Mouse (Mus musculus) liver, embryonic 14.5 days (tissue): ENCODE data around the gene Clic4. TPM values are rescaled to one million over a fixed set of nuclear protein-coding genes. Genes with fewer than 3 reads are reported as not detected.
A peak's percentile ranks its signal among the peaks of the same experiment; 100 is the strongest.

ENCODE experiments used
- ATAC-seq: fragments of 200-750 bp; cut with Nextera tagmentation; 2 replicates; pipeline ENCODE4 v1.8.0; 2017; ENCODE audit warnings: moderate number of reproducible peaks, mild to moderate bottlenecking, moderate library complexity; ENCODE audit not compliant: insufficient read depth
- DNase-seq, 3 experiments: peaks; one replicate each; pipeline ENCODE4 v3.0.0-alpha.2; 2012 to 2013; ENCODE audit warnings: low read depth in 3 of 3, low spot score in 3 of 3
- H3K27ac ChIP-seq: fragments of 300-500 bp; sonication (generic); 2 replicates; pipeline ENCODE4 v1.5.1; 2014; ENCODE audit warnings: moderate library complexity, mild to moderate bottlenecking, control low read depth, inconsistent platforms
- H3K27me3 ChIP-seq: fragments of 300-500 bp; sonication (generic); 2 replicates; pipeline ENCODE4 v1.6.1; 2014; ENCODE audit warnings: mild to moderate bottlenecking, low read length, moderate library complexity; ENCODE audit not compliant: control insufficient read depth, insufficient read depth
- H3K36me3 ChIP-seq: fragments of 300-500 bp; sonication (generic); replicated peaks from 2 replicates; pipeline ENCODE4 v1.6.1; 2014; ENCODE audit warnings: low read depth; ENCODE audit not compliant: control insufficient read depth, insufficient read depth
- H3K4me1 ChIP-seq, 2 experiments: fragments of 200-500 bp in 1 of 2; fragments of 300-500 bp in 1 of 2; sonication (generic) in 1 of 2; replicated peaks; 2 replicates each; pipeline ENCODE4 v1.6.1; 2012 to 2014; ENCODE audit warnings: antibody characterized with exemption in 1 of 2, inconsistent platforms in 1 of 2, low read length in 1 of 2; ENCODE audit not compliant: control insufficient read depth in 2 of 2, insufficient read depth in 2 of 2
- H3K4me2 ChIP-seq: fragments of 300-500 bp; sonication (generic); 2 replicates; pipeline ENCODE4 v1.6.1; 2014; ENCODE audit warnings: low read depth, mild to moderate bottlenecking, control low read depth, moderate library complexity
- H3K4me3 ChIP-seq, 2 experiments: fragments of 200-500 bp in 1 of 2; fragments of 300-500 bp in 1 of 2; sonication (generic) in 1 of 2; 2 replicates each; pipeline ENCODE4 v1.5.1; 2012 to 2014; ENCODE audit warnings: low read depth in 2 of 2, low read length in 2 of 2, mild to moderate bottlenecking in 2 of 2, control low read depth in 1 of 2, inconsistent platforms in 1 of 2, moderate library complexity in 1 of 2; ENCODE audit not compliant: insufficient read depth in 1 of 2
- H3K9ac ChIP-seq: fragments of 300-500 bp; sonication (generic); replicated peaks from 2 replicates; pipeline ENCODE4 v1.6.1; 2014; ENCODE audit warnings: mild to moderate bottlenecking, control low read depth, moderate library complexity
- H3K9me3 ChIP-seq: fragments of 300-500 bp; sonication (generic); 2 replicates; pipeline ENCODE4 v1.6.1; 2016; ENCODE audit warnings: low read length, mixed read lengths; ENCODE audit not compliant: control insufficient read depth
- CTCF ChIP-seq: IDR thresholded peaks from 2 replicates; pipeline ENCODE4 v1.5.1; 2016; ENCODE audit warnings: antibody characterized with exemption, low read depth, control low read depth
- EP300 ChIP-seq: IDR thresholded peaks from 2 replicates; pipeline ENCODE4 v1.6.1; 2016; ENCODE audit warnings: antibody characterized with exemption, low read depth
- WGBS: fragments of 180-500 bp; shearing (Covaris S2); extraction: QIAGEN DNeasy Blood & Tissue Kit; methylation state at CpG from one replicate; pipeline ENCODE4 v1.1.7; 2014; ENCODE audit not compliant: insufficient replicate concordance; 5-methylcytosine and 5-hydroxymethylcytosine counted together
- polyA plus RNA-seq, 2 experiments: library from polyadenylated mRNA; depleted of rRNA in 1 of 2; stranded (reverse) in 1 of 2; unstranded in 1 of 2; fragments of >200 nt; fragmentation: Nextera tagmentation in 1 of 2; extraction: Ambion mirVana in 1 of 2; gene quantifications; 2 replicates each; pipeline versions ENCODE4 v1.2.1 to v1.2.3; 2012 to 2014

Gene Clic4
- polyA plus RNA-seq, 2 experiments = 40.8 to 65.8 TPM

- Histone ChIP-seq H3K36me3 (peaks cover 17% of the 10 kb centered on the region), H3K4me2 (no peak overlapping the region; the same call in 1 of the 2 replicates), H3K27ac (no peak overlapping the region; the same call in 1 of the 2 replicates), H3K9me3 (no peaks in the 10 kb centered on the region), H3K27me3 (no peaks in the 10 kb centered on the region), H3K4me1 (peaks cover 50 to 70% of the 10 kb centered on the region in 2 experiments), H3K4me3 (no peak overlapping the region), H3K9ac (no peak overlapping the region)
- 46% methylated on average over 5 of the region's 5 CpGs for WGBS
- no peak for DNase-seq
- TF ChIP-seq EP300 (no peak), CTCF (no peak)
- ATAC-seq = no peak
Measured at GRCm38 (mm10) chr4:135242383-135242782, 30.2 kb downstream of the Clic4 start.

- ATAC-seq (no peak), DNase-seq (no peak)
- H3K9ac ChIP-seq = peak overlapping the region; percentile 41
- peaks cover 50 to 68% of the 10 kb centered on the region in 2 experiments for H3K4me1 ChIP-seq
- 24% methylated on average over 5 of the region's 5 CpGs for WGBS
- peak overlapping the region; percentile 23 for H3K4me2 ChIP-seq
- no peak overlapping the region for H3K4me3 ChIP-seq
- H3K27me3 ChIP-seq = no peaks in the 10 kb centered on the region
- peaks cover 23% of the 10 kb centered on the region for H3K36me3 ChIP-seq
- H3K27ac ChIP-seq = no peak overlapping the region
- TF ChIP-seq CTCF (no peak), EP300 (no peak)
- no peaks in the 10 kb centered on the region for H3K9me3 ChIP-seq
Measured at GRCm38 (mm10) chr4:135241669-135242068, 30.9 kb downstream of the Clic4 start.

DNA sequence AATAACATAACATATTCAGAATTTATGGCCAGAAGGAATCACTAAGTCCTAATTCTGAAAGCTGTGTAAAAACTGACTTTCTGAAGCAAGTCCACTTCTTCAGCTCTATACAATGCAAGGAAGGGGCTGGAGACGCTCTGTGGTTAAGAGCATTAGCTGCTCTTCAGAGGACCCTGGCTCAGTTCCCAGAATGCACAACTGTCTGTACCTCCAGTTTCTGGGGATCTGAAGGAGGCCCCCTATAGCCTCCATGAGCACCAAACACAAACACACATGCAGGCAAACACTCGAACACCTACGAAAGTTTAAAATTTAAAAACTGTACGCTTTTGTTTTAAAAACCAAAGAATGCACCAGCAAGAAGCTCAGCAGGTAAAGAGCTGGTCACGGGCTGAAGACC, 31.5 kb downstream of the Clic4 start:
- Histone ChIP-seq H3K9ac (0 out of 2 replicates have a peak overlapping the region, but pooled peaks have one; percentile 29), H3K27ac (peak overlapping the region; percentile 21; the same call in 1 of the 2 replicates), H3K27me3 (no peaks in the 10 kb centered on the region), H3K4me2 (peak overlapping the region; percentile 23; the same call in 1 of the 2 replicates), H3K4me1 (peaks cover 50 to 71% of the 10 kb centered on the region in 2 experiments), H3K9me3 (no peaks in the 10 kb centered on the region), H3K4me3 (no peak overlapping the region), H3K36me3 (peaks cover 29% of the 10 kb centered on the region)
- DNase-seq (no peak), ATAC-seq (no peak)
- 37% methylated on average over 5 of the region's 5 CpGs for WGBS
- TF ChIP-seq CTCF (no peak), EP300 (no peak)

- H3K27me3 ChIP-seq = no peaks in the 10 kb centered on the region
- no peaks in the 10 kb centered on the region for H3K9me3 ChIP-seq
- ATAC-seq (no peak), DNase-seq (no peak)
- peaks cover 50 to 69% of the 10 kb centered on the region in 2 experiments for H3K4me1 ChIP-seq
- no peak for TF ChIP-seq EP300
- TF ChIP-seq CTCF = no peak
- H3K9ac ChIP-seq = no peak overlapping the region
- H3K4me2 ChIP-seq = peak overlapping the region; percentile 3; the same call in 1 of the 2 replicates
- peaks cover 31% of the 10 kb centered on the region for H3K36me3 ChIP-seq
- H3K4me3 ChIP-seq = no peak overlapping the region
- 42% methylated on average over 3 of the region's 3 CpGs for WGBS
- H3K27ac ChIP-seq = peak overlapping the region; percentile 37
Measured at GRCm38 (mm10) chr4:135240329-135240728, 32.3 kb downstream of the Clic4 start.

DNA sequence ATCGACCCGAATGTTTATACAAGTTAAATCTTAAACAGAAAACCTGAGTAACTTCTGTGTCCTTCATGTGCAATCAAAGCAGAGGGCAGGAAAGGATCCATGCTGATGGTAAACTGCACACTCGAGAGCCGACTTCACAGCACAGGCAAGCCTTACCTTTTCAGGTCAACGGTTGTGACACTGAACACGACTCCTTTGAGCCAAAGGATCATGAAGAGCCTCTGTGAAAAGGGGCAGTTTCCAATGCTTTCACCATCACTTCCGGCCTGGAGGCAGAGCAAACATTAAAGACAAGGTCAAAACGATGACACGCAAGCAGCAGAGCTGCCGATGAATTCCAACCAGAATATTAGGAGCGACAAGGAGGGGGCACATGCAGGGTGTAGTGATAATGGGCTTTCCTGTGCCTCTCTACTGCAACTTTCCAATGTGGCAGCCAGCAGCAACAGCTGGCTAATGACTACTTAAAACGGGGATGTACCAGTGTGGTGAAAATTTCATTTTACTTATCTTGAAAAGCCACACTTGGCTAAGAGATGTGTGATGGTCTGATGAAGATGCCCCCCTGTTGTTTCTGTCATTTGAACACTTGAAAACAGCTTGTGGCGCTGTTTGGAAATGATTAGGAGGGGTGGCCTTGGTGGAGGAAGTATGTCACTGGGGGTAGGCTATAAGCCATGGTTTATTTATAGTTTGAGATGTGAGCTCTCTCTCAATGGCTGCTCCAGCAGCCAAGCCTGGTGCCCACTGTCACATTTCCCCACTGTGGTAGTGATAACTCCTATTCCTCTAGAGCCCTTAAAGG, 33.7 kb downstream of the Clic4 start:
- Histone ChIP-seq H3K9me3 (no peaks in the 10 kb centered on the region), H3K27ac (peak overlapping the region; percentile 72), H3K4me3 (no peak overlapping the region), H3K9ac (peak overlapping the region; percentile 2), H3K4me2 (peak overlapping the region; percentile 44), H3K36me3 (peaks cover 40% of the 10 kb centered on the region), H3K27me3 (no peaks in the 10 kb centered on the region), H3K4me1 (peaks cover 50 to 60% of the 10 kb centered on the region in 2 experiments)
- WGBS = 30% methylated on average over 13 of the region's 13 CpGs
- peak; percentile 47 to 66 (median 58) for DNase-seq
- ATAC-seq = peak; percentile 81
- peak; percentile 70 for TF ChIP-seq EP300
- TF ChIP-seq CTCF = no peak
